Mouse (Mus musculus): Measurements from ENCODE around the gene Nfyb.

Nfyb gene

DNA sequence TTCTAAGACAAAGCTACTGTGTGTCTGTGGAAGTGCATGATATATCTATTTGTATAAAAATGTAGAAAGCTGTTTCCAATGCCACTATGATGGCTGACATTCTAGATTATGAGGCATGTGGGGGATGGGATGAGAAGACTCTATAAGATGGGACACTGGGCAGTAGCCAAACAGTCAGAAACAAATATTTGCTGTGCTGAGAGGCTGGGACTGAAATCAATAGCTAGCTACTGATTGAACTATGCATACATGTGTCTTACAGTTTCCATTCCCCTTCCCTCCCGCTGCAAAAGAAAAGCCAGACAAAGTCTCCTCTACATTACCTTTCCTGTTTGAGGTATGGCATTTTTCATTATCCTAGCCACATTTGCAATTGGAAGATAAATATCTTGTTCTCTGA lies 9.3 kb downstream of the Nfyb start:
- in situ Hi-C loops (cut with MboI, MseI): loop anchor here in 1 of 2 experiments (25.0 kb wide), 1 partner anchor 1817 kb away; the partner anchor contains the start of gene Gadd45b

DNA sequence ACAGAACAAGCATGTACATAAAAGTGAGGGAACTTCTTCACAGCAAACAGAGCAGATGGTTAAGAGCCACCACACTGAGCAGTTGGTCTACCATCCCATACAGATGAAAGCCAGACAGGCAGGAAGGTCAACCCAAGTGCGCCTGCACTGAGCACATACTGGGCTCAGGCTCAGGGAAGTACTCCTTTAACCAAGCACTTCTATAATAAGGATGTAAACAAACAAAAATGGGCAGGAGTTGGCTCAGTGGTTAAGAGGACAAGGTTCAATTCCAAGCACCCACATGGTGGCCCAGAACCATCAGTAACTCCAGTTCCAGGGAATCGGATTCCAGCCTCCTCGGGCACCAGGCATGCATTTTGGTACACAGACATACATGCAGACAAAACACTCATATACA lies 11.0 kb downstream of the Nfyb start:
- in situ Hi-C loops (cut with MboI, MseI): loop anchor here in 1 of 2 experiments (25.0 kb wide), 1 partner anchor 1816 kb away; the partner anchor contains the start of gene Gadd45b

DNA sequence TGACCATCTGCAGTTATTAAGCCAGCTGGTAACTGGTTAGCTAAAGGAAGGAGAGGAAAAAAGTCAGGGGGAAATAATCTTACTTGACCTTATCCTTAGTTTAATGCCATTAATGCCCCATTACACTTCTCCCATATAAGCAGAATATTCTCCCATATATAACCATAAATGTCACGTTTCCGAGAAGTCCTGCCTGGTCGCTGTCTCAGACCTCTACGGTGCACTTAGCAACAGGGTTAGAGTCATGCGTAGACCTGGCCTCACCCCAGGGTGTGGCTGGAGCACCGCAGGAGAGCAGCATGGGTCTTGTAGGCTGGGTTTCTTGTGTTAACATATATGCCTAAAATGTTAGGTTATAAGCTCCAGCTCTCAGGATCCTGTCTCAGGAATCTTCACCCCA lies 13.2 kb downstream of the Nfyb start:
- in situ Hi-C loops (cut with MboI, MseI): loop anchor here in 1 of 2 experiments (25.0 kb wide), 1 partner anchor 1813 kb away; the partner anchor contains the start of gene Gadd45b

DNA sequence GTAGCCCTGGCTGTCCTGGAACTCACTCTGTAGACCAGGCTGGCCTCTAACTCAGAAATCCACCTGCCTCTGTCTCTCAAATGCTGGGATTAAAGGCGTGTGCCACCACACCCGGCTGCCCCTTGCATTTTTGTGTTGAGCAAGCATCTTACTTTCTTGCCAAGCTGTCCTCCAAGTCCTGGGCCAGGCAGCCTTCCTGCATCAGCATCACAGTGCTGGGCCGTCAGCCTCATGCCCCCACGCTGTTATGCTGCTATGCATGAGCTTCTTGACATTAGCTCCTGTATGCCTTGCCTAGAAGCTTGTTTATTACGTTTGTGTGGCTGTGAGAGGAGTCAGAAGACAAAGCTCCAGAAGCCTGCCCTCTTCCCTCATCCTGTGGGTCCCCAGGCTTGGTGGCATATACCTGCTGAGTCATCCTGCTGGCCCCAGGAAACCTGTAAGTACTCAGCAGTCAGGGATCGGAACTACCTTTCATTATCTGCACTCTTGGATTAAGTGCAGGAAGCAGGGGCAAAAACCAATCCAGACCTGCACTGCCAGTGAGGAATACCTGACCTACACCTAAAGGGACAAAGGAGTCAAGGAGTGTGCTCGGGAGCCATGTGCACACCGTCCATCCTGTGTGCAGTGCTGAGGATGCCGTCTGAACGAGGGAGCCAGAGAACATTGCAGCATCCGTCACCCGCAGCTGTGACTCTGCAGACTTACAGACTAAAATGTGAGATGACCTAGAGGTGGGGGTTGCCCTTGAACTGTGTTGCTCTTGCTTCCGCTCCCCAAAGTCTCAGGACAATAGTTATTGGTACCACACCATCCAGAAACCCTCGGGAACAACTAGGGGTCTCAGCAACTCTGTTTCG lies 16.7 kb downstream of the Nfyb start:
- in situ Hi-C loops (cut with MboI, MseI): no loop called here

DNA sequence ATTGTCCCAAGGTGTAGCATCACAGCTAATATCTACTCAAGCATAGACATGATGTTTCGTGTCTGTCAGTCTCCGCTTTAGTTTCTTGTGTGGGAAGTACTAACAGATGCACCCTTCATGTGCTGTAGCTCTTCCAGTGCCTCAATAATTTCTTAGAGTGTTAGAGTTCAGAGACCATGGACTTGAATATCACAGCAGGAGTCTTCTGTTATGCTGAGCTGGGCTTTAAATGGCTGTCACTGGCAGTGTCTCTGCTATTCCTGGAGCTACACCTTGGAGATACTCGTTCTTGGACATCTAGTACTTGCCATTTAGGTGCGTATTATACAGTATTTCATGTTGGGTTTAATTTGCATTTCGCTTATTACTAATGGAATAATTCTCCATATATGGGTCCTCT lies 18.6 kb downstream of the Nfyb start:
- in situ Hi-C loops (cut with MboI, MseI): no loop called here

DNA sequence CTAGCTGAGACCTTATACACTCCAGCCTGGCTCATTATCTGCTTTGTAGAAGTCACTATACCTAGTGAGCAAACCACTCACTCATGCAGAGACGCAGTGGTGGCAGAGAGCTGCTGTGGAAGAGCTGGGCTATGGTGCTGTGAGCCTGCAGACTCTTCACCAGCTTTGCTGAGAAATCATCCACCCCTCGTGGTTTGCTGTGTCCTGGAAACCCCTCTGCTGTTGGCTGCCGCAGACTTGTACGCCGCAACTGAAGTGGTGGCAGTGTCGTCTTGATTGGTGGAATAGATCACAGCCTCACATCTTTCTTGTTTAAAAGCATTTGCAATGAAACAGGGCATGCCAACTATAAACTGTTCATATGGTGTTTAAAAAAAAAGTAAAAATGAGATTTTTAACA lies 19.6 kb downstream of the Nfyb start:
- in situ Hi-C loops (cut with MboI, MseI): no loop called here

DNA sequence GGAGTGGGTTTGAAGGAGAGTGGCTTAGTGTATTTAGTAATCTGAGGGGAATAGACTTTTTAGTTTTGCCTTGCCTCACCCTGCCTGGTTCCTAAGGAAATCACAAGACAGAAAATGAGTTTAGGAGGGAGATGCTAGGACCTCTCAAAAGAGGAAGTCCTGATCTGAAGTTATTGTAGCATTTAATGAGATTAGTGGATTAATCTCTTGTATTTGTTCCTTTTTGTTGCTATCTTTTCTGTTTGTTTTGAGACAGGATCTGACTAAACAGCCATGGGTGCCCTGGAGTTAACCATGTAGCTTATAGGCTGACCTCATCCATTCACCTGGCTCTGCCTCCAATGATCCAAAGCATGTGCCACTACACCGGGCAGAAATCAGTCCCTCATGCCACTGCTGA lies 21.4 kb downstream of the Nfyb start:
- in situ Hi-C loops (cut with MboI, MseI): no loop called here

DNA sequence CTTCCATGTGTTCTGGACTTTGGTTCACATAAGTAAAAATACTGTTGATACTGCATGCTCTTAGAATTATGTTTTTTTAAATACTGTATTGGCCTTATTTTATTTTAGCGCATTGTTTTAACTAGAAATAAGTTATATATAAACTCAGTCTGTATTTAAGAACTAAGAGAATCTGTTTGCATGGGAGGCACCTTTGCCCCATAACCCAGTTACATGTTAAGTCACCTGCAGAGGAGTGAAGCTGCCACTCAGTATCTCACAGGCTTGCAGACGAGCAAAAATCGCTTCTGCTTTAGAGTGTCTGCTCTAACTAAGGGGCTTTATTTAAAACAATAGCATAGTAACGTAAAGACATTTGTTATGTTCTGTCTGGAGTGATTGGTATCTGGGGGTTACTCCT lies 22.1 kb downstream of the Nfyb start:
- in situ Hi-C loops (cut with MboI, MseI): no loop called here

DNA sequence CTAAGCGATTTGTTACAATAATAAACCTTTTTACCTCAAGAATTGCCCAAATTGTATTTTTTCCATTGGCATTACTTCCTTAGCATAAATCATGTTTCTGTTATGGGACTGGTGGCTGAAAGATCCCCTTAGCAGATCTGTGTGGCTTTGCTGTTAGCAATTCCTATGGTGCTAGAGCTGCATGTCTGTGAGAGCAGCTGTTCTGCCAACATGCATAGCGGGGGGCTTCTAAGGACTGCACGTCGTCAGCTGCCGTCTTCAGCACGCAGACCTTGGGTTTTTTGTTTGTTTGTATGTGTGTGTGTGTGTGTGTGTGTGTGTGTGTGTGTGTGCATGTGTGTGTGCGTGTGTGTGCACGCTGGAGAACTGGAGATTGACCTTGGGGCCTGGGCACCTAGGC lies 22.6 kb downstream of the Nfyb start:
- in situ Hi-C loops (cut with MboI, MseI): no loop called here

DNA sequence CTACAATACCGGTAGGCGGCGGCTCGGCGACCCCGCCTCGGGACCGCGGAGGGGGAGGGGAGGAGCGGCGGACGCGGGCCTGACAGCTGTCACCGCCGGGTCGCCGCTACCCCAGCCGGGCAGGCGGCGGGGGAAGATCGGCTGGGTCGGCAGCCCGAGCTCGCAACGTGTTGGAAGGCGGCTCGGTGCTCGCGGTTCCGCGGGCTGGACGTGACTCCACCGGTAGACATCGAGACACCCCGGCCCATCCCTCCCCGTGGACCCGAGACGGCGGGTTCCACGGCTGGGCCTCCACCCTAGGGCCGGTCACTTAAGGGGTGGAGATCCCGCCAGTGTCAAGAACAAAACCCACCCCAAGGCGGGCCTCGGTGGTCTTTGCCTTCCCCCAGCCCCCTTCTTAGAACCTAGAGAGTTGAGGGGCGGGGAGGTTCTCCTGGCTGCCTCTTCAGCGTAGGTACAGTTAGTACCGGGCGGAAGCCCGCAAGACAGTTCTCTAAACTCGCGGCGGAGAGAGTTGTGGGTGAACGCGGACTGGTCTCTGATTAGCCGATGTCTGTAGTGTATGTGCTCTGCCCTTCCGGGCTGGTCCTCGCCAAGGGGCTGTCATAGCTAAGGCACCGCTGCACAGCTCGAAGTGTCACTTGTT lies 64.5 kb downstream of the Nfyb start:
- in situ Hi-C loops (cut with MboI, MseI): no loop called here

DNA sequence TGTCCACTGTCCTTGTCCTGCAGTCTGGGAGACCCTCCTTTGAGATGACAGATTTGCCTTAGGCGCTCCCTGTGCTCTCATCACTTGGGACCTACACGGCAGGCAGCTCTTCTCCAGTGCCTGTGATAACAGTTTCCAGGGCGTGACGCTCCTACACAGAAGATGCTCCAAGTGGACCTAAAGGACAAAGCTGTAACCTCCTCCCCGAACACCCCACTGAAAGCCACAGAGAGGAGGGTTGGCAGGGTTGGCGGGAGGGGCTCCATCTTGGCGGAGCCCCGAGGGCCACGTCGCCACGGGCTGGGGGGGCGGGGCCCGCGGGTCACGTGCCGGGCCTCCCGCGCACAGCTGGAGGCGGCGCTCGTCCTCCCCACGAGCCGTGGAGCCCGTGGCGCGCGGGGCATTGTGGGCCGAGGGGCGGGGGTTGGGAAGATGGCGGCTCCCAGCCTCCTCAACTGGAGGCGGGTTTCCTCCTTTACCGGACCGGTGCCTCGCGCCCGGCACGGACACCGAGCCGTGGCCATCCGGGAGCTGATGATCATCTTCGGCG lies 65.2 kb downstream of the Nfyb start:
- in situ Hi-C loops (cut with MboI, MseI): no loop called here
